Mouse (Mus musculus): Measurements from ENCODE around the gene Tiprl. TPM values are rescaled to one million over a fixed set of nuclear protein-coding genes. Genes with fewer than 3 reads are reported as not detected.
A peak's percentile ranks its signal among the peaks of the same experiment; 100 is the strongest.

The Tiprl gene
- polyA plus RNA-seq, 1 experiment: 70.2 TPM

DNA sequence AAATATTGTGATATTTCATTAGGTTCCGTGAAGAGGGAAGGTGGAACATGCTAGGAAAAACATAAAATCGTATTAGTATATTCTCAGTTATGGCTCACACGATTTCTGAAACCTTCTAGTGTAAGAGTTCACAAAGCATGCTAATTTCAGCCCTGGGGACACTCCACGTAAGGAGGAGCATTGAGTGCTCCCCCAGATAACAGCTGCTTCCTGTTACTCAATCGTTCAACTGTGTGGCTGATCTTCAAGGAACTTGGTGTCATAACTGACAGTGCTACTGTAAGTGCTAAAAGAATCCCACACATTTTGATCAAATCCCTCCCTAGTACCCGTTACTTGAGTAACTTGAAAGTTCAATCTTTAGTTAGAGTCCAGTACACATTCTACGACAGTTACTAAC is 21.0 kb downstream of the Tiprl start:
- H3K4me1 ChIP-seq (ENCODE audit: control insufficient read depth, insufficient read depth, low read length): no peaks in the 10 kb centered on the region

DNA sequence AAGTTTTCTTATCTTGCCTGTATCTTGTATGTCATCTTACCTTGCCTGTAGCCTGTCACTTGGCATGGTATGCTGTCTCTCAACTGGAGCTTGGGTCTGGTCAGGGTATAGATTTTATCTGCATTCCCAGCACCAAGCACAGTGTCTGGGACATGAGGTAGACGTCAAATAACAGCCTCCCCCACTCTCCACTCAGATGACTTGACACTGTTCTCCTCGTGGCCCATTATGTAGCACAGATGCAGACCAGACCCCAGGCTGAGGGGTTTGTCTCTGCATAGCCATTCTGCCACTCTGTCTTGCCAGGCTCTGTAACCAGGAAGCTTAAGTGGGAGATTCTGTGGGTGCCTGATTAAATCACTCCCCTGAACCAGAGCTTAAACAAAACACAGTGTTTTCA is 31.2 kb downstream of the Tiprl start:
- H3K4me3 ChIP-seq (ENCODE audit: insufficient read depth, low read length): no peak overlapping the region
- no peak overlapping the region for H3K27ac ChIP-seq (ENCODE audit: insufficient read depth, low read length)
- H3K4me1 ChIP-seq (ENCODE audit: control insufficient read depth, insufficient read depth, low read length): 0 out of 2 replicates have a peak, but pooled peaks cover 2% of the 10 kb centered on the region
- TF ChIP-seq CTCF (IDR thresholded peaks at IDR 0.05; ENCODE audit: borderline replicate concordance, insufficient read depth, low read length): no peak
- TF ChIP-seq POLR2A (IDR thresholded peaks at IDR 0.05; ENCODE audit: low read depth, low read length): no peak

More for the DNA sequence above, 21.0 kb downstream of the Tiprl start:
- no peak for TF ChIP-seq POLR2A (IDR thresholded peaks at IDR 0.05; ENCODE audit: low read depth, low read length)
- TF ChIP-seq CTCF (IDR thresholded peaks at IDR 0.05; ENCODE audit: borderline replicate concordance, insufficient read depth, low read length): no peak
- no peak overlapping the region for H3K4me3 ChIP-seq (ENCODE audit: insufficient read depth, low read length)
- no peak overlapping the region for H3K27ac ChIP-seq (ENCODE audit: insufficient read depth, low read length)

DNA sequence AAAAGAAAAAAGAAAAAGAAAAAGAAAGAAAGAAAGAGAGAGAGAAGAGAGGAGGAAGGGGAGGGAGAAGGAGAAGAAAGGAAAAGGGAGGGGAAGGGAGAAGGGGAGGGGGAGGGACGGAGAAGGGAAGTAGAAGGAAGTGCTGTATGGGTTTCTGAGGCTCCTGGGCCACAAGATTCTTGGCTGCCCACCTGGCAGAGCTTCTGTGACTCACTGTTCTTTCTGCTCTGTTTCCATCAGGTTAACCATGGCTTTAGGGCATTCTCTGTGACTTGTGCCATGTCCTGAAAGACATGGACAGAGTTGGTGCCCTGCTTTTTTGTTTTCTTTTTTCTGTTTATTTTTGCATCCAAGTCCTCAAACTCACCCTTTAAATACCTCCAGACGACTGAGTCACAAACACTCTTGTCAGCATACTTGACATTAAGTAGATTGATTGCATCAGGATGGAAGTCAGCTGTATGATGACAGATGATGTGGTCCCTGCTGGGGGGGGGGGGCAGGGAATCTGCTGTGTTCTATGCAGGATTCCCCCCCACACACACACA is 33.2 kb downstream of the Tiprl start:
- TF ChIP-seq CTCF (IDR thresholded peaks at IDR 0.05; ENCODE audit: borderline replicate concordance, insufficient read depth, low read length) (no peak), POLR2A (IDR thresholded peaks at IDR 0.05; ENCODE audit: low read depth, low read length) (no peak)
- H3K27ac ChIP-seq (ENCODE audit: insufficient read depth, low read length): no peak overlapping the region
- H3K4me1 ChIP-seq (ENCODE audit: control insufficient read depth, insufficient read depth, low read length): 0 out of 2 replicates have a peak, but pooled peaks cover 2% of the 10 kb centered on the region
- no peak overlapping the region for H3K4me3 ChIP-seq (ENCODE audit: insufficient read depth, low read length)

DNA sequence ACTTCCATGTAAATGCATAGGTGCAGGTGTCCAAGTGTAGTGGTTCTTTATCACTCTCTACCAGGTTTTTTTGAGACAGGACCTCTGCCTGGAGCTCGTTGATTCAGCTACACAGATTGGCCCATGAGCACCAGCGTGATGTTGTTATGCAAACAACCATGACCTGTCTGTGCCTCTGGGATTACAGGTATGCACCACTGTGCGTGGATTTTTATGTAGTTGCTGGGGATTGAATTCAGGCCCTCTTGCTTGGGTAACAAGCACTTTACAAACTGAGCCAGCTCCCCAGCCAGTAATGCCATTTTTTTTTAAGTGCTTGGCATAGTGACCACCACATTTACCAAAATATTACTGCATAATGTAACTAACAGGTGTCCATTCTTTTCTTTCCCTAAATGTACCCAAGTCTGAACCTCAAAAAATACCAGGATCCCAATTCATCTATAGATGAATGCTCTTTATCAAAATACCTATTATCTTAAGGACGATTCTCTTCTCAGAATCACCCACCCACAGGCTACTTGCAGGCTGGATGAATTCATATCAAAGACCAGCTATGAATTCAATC is 35.3 kb downstream of the Tiprl start:
- H3K4me3 ChIP-seq (ENCODE audit: insufficient read depth, low read length): no peak overlapping the region
- 0 out of 2 replicates have a peak, but pooled peaks cover 2% of the 10 kb centered on the region for H3K4me1 ChIP-seq (ENCODE audit: control insufficient read depth, insufficient read depth, low read length)
- H3K27ac ChIP-seq (ENCODE audit: insufficient read depth, low read length): no peak overlapping the region
- TF ChIP-seq POLR2A (IDR thresholded peaks at IDR 0.05; ENCODE audit: low read depth, low read length) (no peak), CTCF (IDR thresholded peaks at IDR 0.05; ENCODE audit: borderline replicate concordance, insufficient read depth, low read length) (no peak)

DNA sequence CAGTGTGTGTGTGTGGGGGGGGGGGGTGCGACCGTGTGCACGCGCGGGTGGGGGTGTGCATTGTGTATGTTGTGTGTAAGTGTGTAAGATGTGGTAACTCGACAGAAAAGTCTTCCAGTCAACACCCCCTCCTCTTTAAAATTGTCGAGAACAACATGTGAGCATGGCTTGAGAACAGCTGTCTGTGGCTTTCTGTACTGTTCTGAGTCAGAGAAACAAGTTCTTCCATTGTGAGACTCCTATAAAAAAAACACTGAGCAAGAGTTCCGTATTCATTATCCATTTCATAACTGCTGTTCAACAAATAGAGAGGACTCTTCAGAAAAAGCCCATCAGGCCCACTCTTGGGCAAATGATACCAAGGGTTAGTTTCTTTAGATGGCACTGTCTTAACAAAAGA is 36.0 kb downstream of the Tiprl start:
- H3K4me1 ChIP-seq (ENCODE audit: control insufficient read depth, insufficient read depth, low read length): 0 out of 2 replicates have a peak, but pooled peaks cover 2% of the 10 kb centered on the region
- H3K4me3 ChIP-seq (ENCODE audit: insufficient read depth, low read length): no peak overlapping the region
- TF ChIP-seq CTCF (IDR thresholded peaks at IDR 0.05; ENCODE audit: borderline replicate concordance, insufficient read depth, low read length) (no peak), POLR2A (IDR thresholded peaks at IDR 0.05; ENCODE audit: low read depth, low read length) (no peak)
- H3K27ac ChIP-seq (ENCODE audit: insufficient read depth, low read length): no peak overlapping the region

DNA sequence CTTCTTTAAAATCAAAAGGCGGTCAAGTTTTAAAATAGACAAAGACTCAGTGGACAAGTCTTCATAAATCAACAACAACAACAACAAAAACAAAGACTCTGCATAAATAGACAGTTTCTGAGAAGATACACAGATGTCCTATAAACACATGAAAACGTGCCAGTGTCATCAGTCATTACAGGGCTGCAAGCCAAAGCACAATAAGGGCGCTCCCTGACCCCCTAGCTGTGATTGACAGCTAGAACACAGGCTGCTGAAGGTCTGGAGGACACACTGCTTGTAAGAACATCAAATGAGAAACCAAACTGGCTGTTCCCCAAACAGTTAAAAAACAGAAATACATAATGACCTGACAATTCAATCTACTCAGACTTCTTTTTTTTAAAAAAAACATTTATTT is 37.2 kb downstream of the Tiprl start:
- Histone ChIP-seq H3K4me3 (ENCODE audit: insufficient read depth, low read length) (no peak overlapping the region), H3K27ac (ENCODE audit: insufficient read depth, low read length) (no peak overlapping the region), H3K4me1 (ENCODE audit: control insufficient read depth, insufficient read depth, low read length) (peaks cover 8% of the 10 kb centered on the region; the same call in 1 of the 2 replicates)
- TF ChIP-seq CTCF (IDR thresholded peaks at IDR 0.05; ENCODE audit: borderline replicate concordance, insufficient read depth, low read length): no peak
- no peak for TF ChIP-seq POLR2A (IDR thresholded peaks at IDR 0.05; ENCODE audit: low read depth, low read length)

DNA sequence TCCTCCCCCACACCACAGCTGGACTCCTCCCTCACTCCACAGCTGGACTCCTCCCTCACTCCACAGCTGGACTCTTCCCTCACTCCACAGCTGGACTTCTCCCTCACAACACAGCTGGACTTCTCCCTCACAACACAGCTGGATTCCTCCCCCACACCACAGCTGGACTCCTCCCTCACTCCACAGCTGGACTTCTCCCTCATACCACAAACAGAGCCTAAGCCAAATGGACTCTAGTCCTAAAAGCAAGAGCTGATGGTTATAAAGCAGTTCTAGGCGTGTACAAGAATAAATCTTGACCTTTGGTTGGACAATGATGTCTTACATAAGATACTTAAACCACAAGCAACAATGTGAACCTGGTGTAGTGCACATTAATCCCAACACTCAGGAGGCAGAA is 37.8 kb downstream of the Tiprl start:
- no peak overlapping the region for H3K27ac ChIP-seq (ENCODE audit: insufficient read depth, low read length)
- no peak overlapping the region for H3K4me3 ChIP-seq (ENCODE audit: insufficient read depth, low read length)
- H3K4me1 ChIP-seq (ENCODE audit: control insufficient read depth, insufficient read depth, low read length): peaks cover 9% of the 10 kb centered on the region; the same call in 1 of the 2 replicates
- no peak for TF ChIP-seq CTCF (IDR thresholded peaks at IDR 0.05; ENCODE audit: borderline replicate concordance, insufficient read depth, low read length)
- no peak for TF ChIP-seq POLR2A (IDR thresholded peaks at IDR 0.05; ENCODE audit: low read depth, low read length)

DNA sequence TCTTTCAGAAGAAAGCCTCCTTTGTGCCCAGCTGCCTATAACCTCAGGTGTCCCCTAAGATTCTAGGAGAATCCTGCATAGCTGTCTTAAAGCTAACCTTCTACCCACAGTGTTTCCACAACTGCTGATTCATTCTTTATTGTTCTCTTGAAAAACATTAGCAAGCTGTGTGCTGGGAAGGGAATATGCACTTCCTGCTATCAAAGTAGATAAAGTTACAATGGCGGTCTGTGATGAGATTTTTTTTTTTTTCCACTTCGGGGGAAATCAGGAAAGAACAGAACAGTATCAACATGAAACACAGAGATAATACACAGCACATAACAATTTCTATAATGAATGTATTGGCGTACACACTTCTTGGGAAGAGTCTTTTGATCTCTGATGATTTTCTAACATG is 38.9 kb downstream of the Tiprl start:
- Histone ChIP-seq H3K4me3 (ENCODE audit: insufficient read depth, low read length) (no peak overlapping the region), H3K4me1 (ENCODE audit: control insufficient read depth, insufficient read depth, low read length) (peaks cover 7% of the 10 kb centered on the region; the same call in 1 of the 2 replicates), H3K27ac (ENCODE audit: insufficient read depth, low read length) (no peak overlapping the region)
- TF ChIP-seq CTCF (IDR thresholded peaks at IDR 0.05; ENCODE audit: borderline replicate concordance, insufficient read depth, low read length) (no peak), POLR2A (IDR thresholded peaks at IDR 0.05; ENCODE audit: low read depth, low read length) (no peak)

DNA sequence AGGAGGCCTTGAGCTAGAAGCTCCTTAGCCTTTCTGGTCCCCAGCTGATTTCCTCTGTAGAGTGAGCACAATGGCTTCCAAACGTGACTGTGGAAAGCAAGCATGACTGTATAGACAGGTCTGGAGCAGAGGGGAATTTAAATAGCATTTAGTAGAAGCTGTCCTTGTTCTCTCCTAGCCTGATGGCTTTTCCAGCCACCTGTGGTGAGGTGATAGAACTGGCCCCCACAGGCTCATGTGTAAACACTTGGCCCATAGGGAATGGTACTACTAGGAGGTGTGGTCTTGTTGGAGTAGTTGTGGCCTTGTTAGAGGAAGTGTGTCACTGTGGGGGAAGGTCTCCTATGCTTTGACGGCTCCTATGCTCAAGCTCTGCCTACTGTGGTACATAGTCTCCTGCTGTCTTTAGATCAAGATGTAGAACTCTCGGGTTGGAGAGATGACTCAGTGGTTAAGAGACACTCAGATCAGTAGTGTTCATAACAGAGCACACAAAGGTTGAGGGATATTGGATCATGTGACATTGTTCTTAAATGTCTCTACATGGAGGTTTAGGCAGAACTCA is 41.3 kb downstream of the Tiprl start:
- Histone ChIP-seq H3K27ac (ENCODE audit: insufficient read depth, low read length) (no peak overlapping the region), H3K4me3 (ENCODE audit: insufficient read depth, low read length) (no peak overlapping the region), H3K4me1 (ENCODE audit: control insufficient read depth, insufficient read depth, low read length) (peaks cover 13% of the 10 kb centered on the region)
- TF ChIP-seq CTCF (IDR thresholded peaks at IDR 0.05; ENCODE audit: borderline replicate concordance, insufficient read depth, low read length): no peak
- TF ChIP-seq POLR2A (IDR thresholded peaks at IDR 0.05; ENCODE audit: low read depth, low read length): no peak

DNA sequence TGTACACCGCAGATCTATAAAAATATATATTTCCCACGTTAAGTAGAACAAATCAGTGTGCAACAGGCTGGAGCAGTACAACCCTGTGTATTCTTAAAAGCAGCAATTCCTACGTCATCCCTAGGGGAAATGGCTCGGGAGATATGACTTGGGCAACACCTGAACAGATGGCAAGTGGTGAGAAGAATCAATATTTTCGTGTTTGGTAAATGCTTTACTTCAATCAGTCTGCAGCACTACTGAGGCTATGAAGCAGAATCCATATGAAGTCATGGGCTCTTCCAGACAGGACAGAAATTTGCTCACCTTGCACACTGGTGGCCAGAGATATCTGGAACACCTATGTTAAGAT is 42.2 kb downstream of the Tiprl start:
- no peak for TF ChIP-seq CTCF (IDR thresholded peaks at IDR 0.05; ENCODE audit: borderline replicate concordance, insufficient read depth, low read length)
- 0 out of 2 replicates have a peak, but pooled peaks have one; percentile 2 for TF ChIP-seq POLR2A (IDR thresholded peaks at IDR 0.05; ENCODE audit: low read depth, low read length)
- Histone ChIP-seq H3K27ac (ENCODE audit: insufficient read depth, low read length) (no peak overlapping the region), H3K4me1 (ENCODE audit: control insufficient read depth, insufficient read depth, low read length) (peaks cover 13% of the 10 kb centered on the region), H3K4me3 (ENCODE audit: insufficient read depth, low read length) (peak overlapping the region; percentile 75)
